Mouse (Mus musculus) cerebellum, adult 18-20 months (tissue): Measurements from ENCODE around the gene Sele.
"Not testable (repeated sequence)": the region's sequence is repeated elsewhere in the genome, so short reads cannot be mapped to it uniquely, and the experiment has no call there.

Source experiments
- DNase-seq, 2 experiments: peaks; one replicate each; pipeline ENCODE4 v3.0.0; 2021

The Sele gene

GRCm38 (mm10) chr1:164047934-164048333 lies at the start of gene Sele:
Gene Sele (plus strand): TSS chr1:164048234.
- DNase-seq: no peak

- no peak for DNase-seq
Observed at GRCm38 (mm10) chr1:164001831-164002452, 46.1 kb upstream of the Sele start.

GRCm38 (mm10) chr1:164004311-164004710 lies 43.7 kb upstream of the Sele start:
- no peak for DNase-seq

- no peak for DNase-seq
Observed at GRCm38 (mm10) chr1:164009235-164009634, 38.8 kb upstream of the Sele start.

GRCm38 (mm10) chr1:164014616-164015015 lies 33.4 kb upstream of the Sele start:
- no peak for DNase-seq

- DNase-seq: no peak
Observed at GRCm38 (mm10) chr1:164018221-164018896, 29.7 kb upstream of the Sele start.

- no peak for DNase-seq
Observed at GRCm38 (mm10) chr1:164019789-164020188, 28.2 kb upstream of the Sele start.

GRCm38 (mm10) chr1:164020746-164021145 lies 27.3 kb upstream of the Sele start:
- DNase-seq: not testable (repeated sequence)

GRCm38 (mm10) chr1:164022106-164022505 lies 25.9 kb upstream of the Sele start:
- DNase-seq: not testable (repeated sequence)

GRCm38 (mm10) chr1:164025685-164026084 lies 22.3 kb upstream of the Sele start:
- DNase-seq: no peak

- DNase-seq: peak in 1 of 2 experiments; percentile 4
Observed at GRCm38 (mm10) chr1:164027416-164027815, 20.6 kb upstream of the Sele start.

GRCm38 (mm10) chr1:164040385-164041135 lies 7.5 kb upstream of the Sele start:
- DNase-seq: no peak

- DNase-seq: no peak
Observed at GRCm38 (mm10) chr1:164043549-164043948, 4.5 kb upstream of the Sele start.

GRCm38 (mm10) chr1:164053561-164053960 lies 5.5 kb downstream of the Sele start:
- no peak for DNase-seq

- DNase-seq: no peak
Observed at GRCm38 (mm10) chr1:164054800-164055199, 6.8 kb downstream of the Sele start.

GRCm38 (mm10) chr1:164060071-164060470 lies 12.0 kb downstream of the Sele start:
- DNase-seq: no peak

GRCm38 (mm10) chr1:164061278-164061677 lies 13.2 kb downstream of the Sele start:
- DNase-seq: no peak

- no peak for DNase-seq
Observed at GRCm38 (mm10) chr1:164061925-164062324, 13.9 kb downstream of the Sele start, which contains the start of gene Sell. Gene Sell (plus strand): TSS chr1:164061982.

GRCm38 (mm10) chr1:164062856-164063255 lies 14.8 kb downstream of the Sele start:
- DNase-seq: no peak

- DNase-seq: no peak
Observed at GRCm38 (mm10) chr1:164063745-164064144, 15.7 kb downstream of the Sele start.

GRCm38 (mm10) chr1:164069261-164069660 lies 21.2 kb downstream of the Sele start:
- no peak for DNase-seq

- DNase-seq: no peak
Observed at GRCm38 (mm10) chr1:164070461-164070860, 22.4 kb downstream of the Sele start.

GRCm38 (mm10) chr1:164071111-164071510 lies 23.1 kb downstream of the Sele start:
- DNase-seq: no peak

- no peak for DNase-seq
Observed at GRCm38 (mm10) chr1:164072001-164072400, 24.0 kb downstream of the Sele start.
